Mouse (Mus musculus) limb, embryonic 11.5 days (tissue): Measurements from ENCODE around the gene Zfp961. TPM values are rescaled to one million over a fixed set of nuclear protein-coding genes. Genes with fewer than 3 reads are reported as not detected.
"Not testable (repeated sequence)": the region's sequence is repeated elsewhere in the genome, so short reads cannot be mapped to it uniquely, and the experiment has no call there.

ENCODE experiments used
- ATAC-seq: fragments of 200-750 bp; cut with Nextera tagmentation; 2 replicates; pipeline ENCODE4 v1.8.0; 2017; ENCODE audit warnings: low read depth; ENCODE audit not compliant: insufficient number of reproducible peaks, low FRiP score, low TSS enrichment
- DNase-seq: peaks from one replicate; pipeline ENCODE4 v3.0.0-alpha.2; 2015; ENCODE audit warnings: low spot score
- H3K27ac ChIP-seq: fragments of 300-500 bp; sonication (generic); replicated peaks from 2 replicates; pipeline ENCODE4 v1.5.1; 2014; ENCODE audit warnings: low read depth, mild to moderate bottlenecking, low read length
- H3K27me3 ChIP-seq: fragments of 300-500 bp; sonication (generic); 2 replicates; pipeline ENCODE4 v1.6.1; 2014; ENCODE audit warnings: mild to moderate bottlenecking, low read length, mixed read lengths; ENCODE audit not compliant: control insufficient read depth, insufficient read depth
- H3K36me3 ChIP-seq: fragments of 300-500 bp; sonication (generic); 2 replicates; pipeline ENCODE4 v1.6.1; 2014; ENCODE audit warnings: mild to moderate bottlenecking, low read length, moderate library complexity, mixed read lengths; ENCODE audit not compliant: control insufficient read depth, insufficient read depth
- H3K4me1 ChIP-seq: fragments of 300-500 bp; sonication (generic); 2 replicates; pipeline ENCODE4 v1.6.1; 2014; ENCODE audit warnings: low read length, mixed read lengths; ENCODE audit not compliant: control insufficient read depth, insufficient read depth
- H3K4me2 ChIP-seq: fragments of 300-500 bp; sonication (generic); 2 replicates; pipeline ENCODE4 v1.6.1; 2014; ENCODE audit warnings: low read depth, mild to moderate bottlenecking, moderate library complexity; ENCODE audit not compliant: severe bottlenecking
- H3K4me3 ChIP-seq: fragments of 300-500 bp; sonication (generic); 2 replicates; pipeline ENCODE4 v1.5.1; 2014; ENCODE audit warnings: low read depth, low read length
- H3K9ac ChIP-seq: fragments of 300-500 bp; sonication (generic); 2 replicates; pipeline ENCODE4 v1.6.1; 2014; ENCODE audit warnings: mild to moderate bottlenecking, low read length
- H3K9me3 ChIP-seq: fragments of 300-500 bp; sonication (generic); 2 replicates; pipeline ENCODE4 v1.6.1; 2016; ENCODE audit warnings: low read length; ENCODE audit not compliant: control insufficient read depth
- WGBS: fragments of 180-500 bp; shearing (Covaris S2); extraction: QIAGEN DNeasy Blood & Tissue Kit; methylation state at CpG from one replicate; pipeline ENCODE4 v1.1.7; 2014; 5-methylcytosine and 5-hydroxymethylcytosine counted together
- polyA plus RNA-seq: library from polyadenylated mRNA; unstranded; fragments of >200 nt; fragmentation: Nextera tagmentation; extraction: Ambion mirVana; gene quantifications from 2 replicates; pipeline ENCODE4 v1.2.1, GENCODE M21; 2014

The Zfp961 gene
- polyA plus RNA-seq, 1 experiment from 2014 or later: 30.9 TPM

DNA sequence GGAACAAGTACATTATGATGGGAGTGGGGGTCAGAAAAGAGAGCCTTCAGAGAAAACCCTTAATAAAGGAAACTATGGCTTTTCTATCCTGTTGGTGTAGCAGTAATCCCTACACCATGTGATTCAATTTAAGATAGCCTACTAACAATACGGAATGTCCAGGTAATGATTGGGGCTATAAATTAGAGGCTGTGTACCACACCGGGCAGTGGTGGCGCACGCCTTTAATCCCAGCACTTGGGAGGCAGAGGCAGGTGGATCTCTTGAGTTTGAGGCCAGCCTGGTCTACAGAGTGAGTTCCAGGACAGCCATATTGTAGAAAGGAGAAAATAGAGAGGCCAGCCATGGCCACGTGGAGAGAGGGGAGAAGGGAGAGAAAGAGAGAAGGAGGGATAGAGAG lies 25.0 kb upstream of the Zfp961 start:
- Histone ChIP-seq H3K4me1 (no peaks in the 10 kb centered on the region; the same call in 1 of the 2 replicates), H3K9ac (no peak overlapping the region), H3K27me3 (no peaks in the 10 kb centered on the region), H3K9me3 (no peaks in the 10 kb centered on the region; the same call in 1 of the 2 replicates), H3K4me2 (no peak overlapping the region), H3K36me3 (peaks cover 12% of the 10 kb centered on the region), H3K4me3 (no peak overlapping the region), H3K27ac (no peak overlapping the region)
- WGBS: 95% methylated on average over 5 of the region's 5 CpGs
- ATAC-seq (no peak), DNase-seq (no peak)

- Histone ChIP-seq H3K9me3 (no peaks in the 10 kb centered on the region; the same call in 1 of the 2 replicates), H3K4me1 (no peaks in the 10 kb centered on the region; the same call in 1 of the 2 replicates), H3K9ac (no peak overlapping the region), H3K4me2 (no peak overlapping the region), H3K27ac (no peak overlapping the region), H3K27me3 (no peaks in the 10 kb centered on the region), H3K36me3 (peaks cover 16% of the 10 kb centered on the region), H3K4me3 (no peak overlapping the region)
- WGBS: 93% methylated on average over 3 of the region's 3 CpGs
- ATAC-seq: no peak
- no peak for DNase-seq
Measured at GRCm38 (mm10) chr8:71926551-71926950, 24.3 kb upstream of the Zfp961 start.

DNA sequence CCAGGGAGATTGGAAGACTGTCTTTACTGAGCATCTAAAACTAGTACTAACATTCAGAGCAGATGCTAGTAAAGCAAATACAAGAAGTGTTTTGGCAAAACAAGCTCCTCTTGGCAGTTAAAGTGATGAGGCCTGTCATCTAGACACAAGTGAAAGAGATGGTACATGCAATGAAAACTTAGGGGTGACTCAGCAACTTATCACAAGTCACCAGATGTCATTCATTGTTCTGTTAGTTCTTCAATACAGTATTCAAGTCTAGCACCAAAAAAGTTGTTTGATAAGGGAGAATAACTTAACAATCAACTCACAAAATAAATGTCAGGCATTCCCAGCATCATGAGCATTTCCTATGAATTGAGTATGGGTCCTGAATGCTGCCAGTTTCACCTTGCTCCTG lies 23.1 kb upstream of the Zfp961 start:
- H3K27me3 ChIP-seq: no peaks in the 10 kb centered on the region
- ATAC-seq (no peak), DNase-seq (no peak)
- H3K9ac ChIP-seq: no peak overlapping the region
- peaks cover 17% of the 10 kb centered on the region for H3K36me3 ChIP-seq
- no peak overlapping the region for H3K4me2 ChIP-seq
- no peaks in the 10 kb centered on the region; the same call in 1 of the 2 replicates for H3K9me3 ChIP-seq
- H3K4me1 ChIP-seq: no peaks in the 10 kb centered on the region; the same call in 1 of the 2 replicates
- H3K4me3 ChIP-seq: no peak overlapping the region
- H3K27ac ChIP-seq: no peak overlapping the region

GRCm38 (mm10) chr8:71938037-71938436 lies 12.8 kb upstream of the Zfp961 start:
- H3K4me3 ChIP-seq, ATAC-seq, H3K27ac ChIP-seq, H3K36me3 ChIP-seq, H3K27me3 ChIP-seq, H3K4me1 ChIP-seq, H3K9ac ChIP-seq, DNase-seq, H3K9me3 ChIP-seq, H3K4me2 ChIP-seq: not testable (repeated sequence)
- 83% methylated on average over 2 of the region's 2 CpGs for WGBS

GRCm38 (mm10) chr8:71940293-71941208 lies 10.3 kb upstream of the Zfp961 start:
- H3K4me3 ChIP-seq: no peak overlapping the region
- no peak overlapping the region for H3K27ac ChIP-seq
- no peaks in the 10 kb centered on the region for H3K9me3 ChIP-seq
- WGBS: 89% methylated on average over 2 of the region's 2 CpGs
- H3K36me3 ChIP-seq: no peaks in the 10 kb centered on the region
- DNase-seq (no peak), ATAC-seq (0 out of 2 replicates have a peak, but pooled peaks have one; percentile 51)
- H3K4me2 ChIP-seq: no peak overlapping the region
- no peaks in the 10 kb centered on the region for H3K27me3 ChIP-seq
- H3K4me1 ChIP-seq: no peaks in the 10 kb centered on the region
- H3K9ac ChIP-seq: no peak overlapping the region

- Histone ChIP-seq H3K4me2 (no peak overlapping the region), H3K27me3 (no peaks in the 10 kb centered on the region), H3K36me3 (no peaks in the 10 kb centered on the region), H3K27ac (no peak overlapping the region), H3K9me3 (no peaks in the 10 kb centered on the region), H3K9ac (no peak overlapping the region), H3K4me1 (no peaks in the 10 kb centered on the region), H3K4me3 (no peak overlapping the region)
- DNase-seq (no peak), ATAC-seq (no peak)
- 88% methylated on average over 1 of the region's 1 CpGs for WGBS
Measured at GRCm38 (mm10) chr8:71941776-71942175, 9.1 kb upstream of the Zfp961 start.

DNA sequence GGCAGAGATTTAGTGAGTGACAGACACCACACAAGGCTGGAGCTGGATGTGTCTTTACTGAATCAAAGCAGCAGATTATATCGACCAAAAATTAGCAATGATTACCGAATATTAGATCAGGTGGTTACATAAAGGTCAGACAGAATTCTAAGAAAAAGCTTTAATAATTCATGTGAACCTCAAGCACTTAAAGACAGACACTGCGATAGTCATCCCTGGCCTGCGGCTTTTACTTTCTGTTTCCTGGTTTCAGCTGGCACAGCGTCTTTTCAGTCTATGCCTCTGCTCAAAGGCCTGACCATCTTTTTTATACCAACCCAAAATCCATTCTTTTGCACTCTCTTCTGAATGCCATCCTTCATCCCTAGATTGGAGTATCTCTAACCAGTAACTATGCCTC lies 2.2 kb upstream of the Zfp961 start:
- WGBS: 88% methylated on average over 5 of the region's 5 CpGs
- Histone ChIP-seq H3K27me3 (no peaks in the 10 kb centered on the region), H3K27ac (no peak overlapping the region), H3K9me3 (no peaks in the 10 kb centered on the region; the same call in 1 of the 2 replicates), H3K4me1 (no peaks in the 10 kb centered on the region), H3K4me2 (no peak overlapping the region), H3K9ac (no peak overlapping the region), H3K4me3 (no peak overlapping the region), H3K36me3 (no peaks in the 10 kb centered on the region)
- DNase-seq (no peak), ATAC-seq (no peak)

DNA sequence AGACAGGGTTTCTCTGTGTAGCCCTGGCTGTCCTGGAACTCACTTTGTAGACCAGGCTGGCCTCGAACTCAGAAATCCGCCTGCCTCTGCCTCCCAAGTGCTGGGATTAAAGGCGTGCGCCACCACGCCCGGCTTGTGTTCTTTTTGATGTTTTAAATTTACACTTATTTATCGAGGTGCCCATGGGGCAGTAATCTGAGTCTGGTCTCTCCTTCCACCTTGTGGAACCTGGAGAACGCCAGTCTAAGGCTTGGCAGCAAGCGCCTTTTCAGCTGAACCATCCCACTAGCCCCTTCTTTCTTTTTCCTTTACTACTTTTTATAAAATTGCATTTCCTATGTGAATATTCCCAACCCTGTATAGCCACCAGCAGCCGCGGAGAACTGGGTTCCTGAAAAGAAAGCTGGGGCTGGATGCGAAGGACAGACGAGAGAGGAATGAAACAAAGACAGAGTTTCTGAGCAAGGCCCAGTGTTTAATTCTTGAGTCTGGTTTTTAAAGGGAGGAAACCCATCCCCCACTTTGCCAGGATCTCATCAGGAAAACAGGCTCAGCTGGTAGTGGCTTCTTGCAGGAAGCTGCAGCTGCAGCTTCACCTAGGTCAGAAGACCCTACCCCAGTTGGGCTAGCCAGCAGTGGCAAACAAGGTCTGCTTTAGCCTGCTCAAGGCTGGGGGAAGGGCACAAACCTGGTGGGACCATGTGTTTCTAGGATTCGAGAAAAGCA lies 761 bp downstream of the Zfp961 start:
- Histone ChIP-seq H3K27ac (0 out of 2 replicates have a peak overlapping the region, but pooled peaks have one; percentile 22), H3K36me3 (no peaks in the 10 kb centered on the region; the same call in 1 of the 2 replicates), H3K9ac (peak overlapping the region; percentile 84), H3K4me2 (peak overlapping the region; percentile 44), H3K27me3 (no peaks in the 10 kb centered on the region), H3K9me3 (no peaks in the 10 kb centered on the region; the same call in 1 of the 2 replicates), H3K4me3 (peak overlapping the region; percentile 77), H3K4me1 (no peaks in the 10 kb centered on the region)
- ATAC-seq (no peak), DNase-seq (peak; percentile 32)
- WGBS: 48% methylated on average over 13 of the region's 14 CpGs
